Mouse (Mus musculus): Measurements from ENCODE around the gene Stra6l.

GRCm38 (mm10) chr4:45822781-45823575 is 25.5 kb upstream of the Stra6l start:
- TF ChIP-seq POLR2A (IDR thresholded peaks at IDR 0.05; ENCODE audit: borderline replicate concordance, extremely low read depth, insufficient read depth, insufficient read length, poor library complexity, severe bottlenecking) (no peak), CTCF (IDR thresholded peaks at IDR 0.05; ENCODE audit: borderline replicate concordance, extremely low read depth, insufficient read depth, insufficient read length) (no peak)
